Mouse (Mus musculus): ENCODE measurements at regions not wholly inside any gene's neighbourhood (a gene's known extent, or its start where the extent isn't known, plus 50 kb on each side); places are given as distances from the start of the nearest gene placed in this dataset.
"Not testable (repeated sequence)": the region's sequence is repeated elsewhere in the genome, so short reads cannot be mapped to it uniquely, and the experiment has no call there.

- DNase-seq (ENCODE audit: low read depth, low spot score): not testable (repeated sequence)
Observed at GRCm38 (mm10) chrX:75734628-75735302, 140.2 kb downstream of the Pls3 start.

GRCm38 (mm10) chrX:75733651-75734050, 141.3 kb downstream of the Pls3 start:
- not testable (repeated sequence) for DNase-seq (ENCODE audit: low read depth, low spot score)

- not testable (repeated sequence) for DNase-seq (ENCODE audit: low read depth, low spot score)
Observed at GRCm38 (mm10) chrX:75729791-75730190, 145.2 kb downstream of the Pls3 start.

GRCm38 (mm10) chrX:75728507-75728906, 146.5 kb downstream of the Pls3 start:
- peak; percentile 10 for DNase-seq (ENCODE audit: low read depth, low spot score)

GRCm38 (mm10) chrX:75723542-75723941, 145.5 kb upstream of the Rab39b start:
- DNase-seq (ENCODE audit: low read depth, low spot score): not testable (repeated sequence)

GRCm38 (mm10) chrX:75699949-75700348, 121.9 kb upstream of the Rab39b start:
- no peak for DNase-seq (ENCODE audit: low read depth, low spot score)

GRCm38 (mm10) chrX:75675271-75675670, 97.2 kb upstream of the Rab39b start:
- not testable (repeated sequence) for DNase-seq (ENCODE audit: low read depth, low spot score)

- DNase-seq (ENCODE audit: low read depth, low spot score): peak; percentile 99
Observed at GRCm38 (mm10) chrX:75673920-75674665, 96.1 kb upstream of the Rab39b start.

GRCm38 (mm10) chrX:75673586-75673919, 95.5 kb upstream of the Rab39b start:
- no peak for DNase-seq (ENCODE audit: low read depth, low spot score)

- no peak for DNase-seq (ENCODE audit: low read depth, low spot score)
Observed at GRCm38 (mm10) chrX:75672976-75673375, 94.9 kb upstream of the Rab39b start.

GRCm38 (mm10) chrX:75667636-75668035, 89.6 kb upstream of the Rab39b start:
- DNase-seq (ENCODE audit: low read depth, low spot score): no peak

- DNase-seq (ENCODE audit: low read depth, low spot score): no peak
Observed at GRCm38 (mm10) chrX:75643402-75643801, 65.4 kb upstream of the Rab39b start.

Measured in telencephalon, adult 2 months (tissue).